Mouse (Mus musculus) hindbrain, embryonic 16.5 days (tissue): ENCODE data around the gene Wipf2. TPM values are rescaled to one million over a fixed set of nuclear protein-coding genes. Genes with fewer than 3 reads are reported as not detected.

Experiments
- ATAC-seq: fragments of 200-750 bp; cut with Nextera tagmentation; 2 replicates; pipeline ENCODE4 v1.8.0; 2017; ENCODE audit warnings: moderate TSS enrichment, moderate library complexity
- H3K27ac ChIP-seq: fragments of 300-500 bp; sonication (generic); 2 replicates; pipeline ENCODE4 v1.5.1; 2014; ENCODE audit warnings: low read depth, mild to moderate bottlenecking, control low read depth, low read length, moderate library complexity
- H3K27me3 ChIP-seq: fragments of 300-500 bp; sonication (generic); replicated peaks from 2 replicates; pipeline ENCODE4 v1.6.1; 2014; ENCODE audit warnings: low read length; ENCODE audit not compliant: control insufficient read depth, insufficient read depth
- H3K36me3 ChIP-seq: fragments of 300-500 bp; sonication (generic); 2 replicates; pipeline ENCODE4 v1.6.1; 2014; ENCODE audit warnings: mild to moderate bottlenecking, low read length, moderate library complexity, mixed read lengths; ENCODE audit not compliant: control insufficient read depth, insufficient read depth
- H3K4me1 ChIP-seq: fragments of 300-500 bp; sonication (generic); 2 replicates; pipeline ENCODE4 v1.6.1; 2014; ENCODE audit warnings: low read depth, low read length; ENCODE audit not compliant: control insufficient read depth, insufficient read depth
- H3K4me2 ChIP-seq: fragments of 300-500 bp; sonication (generic); 2 replicates; pipeline ENCODE4 v1.6.1; 2014; ENCODE audit warnings: mild to moderate bottlenecking, low read length, control low read depth, moderate library complexity
- H3K4me3 ChIP-seq: fragments of 300-500 bp; sonication (generic); 2 replicates; pipeline ENCODE4 v1.5.1; 2014; ENCODE audit warnings: mild to moderate bottlenecking, low read length, control low read depth, moderate library complexity
- H3K9ac ChIP-seq: fragments of 300-500 bp; sonication (generic); 2 replicates; pipeline ENCODE4 v1.6.1; 2014; ENCODE audit warnings: low read depth, mild to moderate bottlenecking, control low read depth, low read length, moderate library complexity
- H3K9me3 ChIP-seq: fragments of 300-500 bp; sonication (generic); 2 replicates; pipeline ENCODE4 v1.6.1; 2014; ENCODE audit warnings: mild to moderate bottlenecking, low read length, moderate library complexity; ENCODE audit not compliant: control insufficient read depth
- WGBS: fragments of 180-500 bp; shearing (Covaris S2); extraction: QIAGEN DNeasy Blood & Tissue Kit; methylation state at CpG from one replicate; pipeline ENCODE4 v1.1.7; 2014; 5-methylcytosine and 5-hydroxymethylcytosine counted together
- polyA plus RNA-seq: library from polyadenylated mRNA; unstranded; fragments of >200 nt; fragmentation: Nextera tagmentation; extraction: Ambion mirVana; gene quantifications from 2 replicates; pipeline ENCODE4 v1.2.1, GENCODE M21; 2015

Gene Wipf2
- polyA plus RNA-seq, 1 experiment from 2014 or later = 4.1 TPM

- Histone ChIP-seq H3K27ac (no peak overlapping the region), H3K4me2 (no peak overlapping the region; the same call in none of the 2 replicates), H3K4me3 (no peak overlapping the region), H3K9ac (no peak overlapping the region), H3K4me1 (peaks cover 10% of the 10 kb centered on the region), H3K9me3 (no peaks in the 10 kb centered on the region), H3K27me3 (no peaks in the 10 kb centered on the region), H3K36me3 (peaks cover 5% of the 10 kb centered on the region; the same call in 1 of the 2 replicates)
- no peak for ATAC-seq
- WGBS = 8% methylated on average over 19 of the region's 19 CpGs
Observed at GRCm38 (mm10) chr11:98849196-98849894, 14.1 kb upstream of the Wipf2 start.

- peaks cover 10% of the 10 kb centered on the region for H3K4me1 ChIP-seq
- H3K36me3 ChIP-seq = peaks cover 5% of the 10 kb centered on the region; the same call in 1 of the 2 replicates
- H3K4me2 ChIP-seq = peak overlapping the region; percentile 54
- no peaks in the 10 kb centered on the region for H3K27me3 ChIP-seq
- WGBS = 48% methylated on average over 26 of the region's 26 CpGs
- peak; percentile 70 for ATAC-seq
- H3K9ac ChIP-seq = peak overlapping the region; percentile 15
- H3K4me3 ChIP-seq = peak overlapping the region; percentile 25
- no peaks in the 10 kb centered on the region for H3K9me3 ChIP-seq
- 0 out of 2 replicates have a peak overlapping the region, but pooled peaks have one; percentile 24 for H3K27ac ChIP-seq
Observed at GRCm38 (mm10) chr11:98850100-98851093, 13.0 kb upstream of the Wipf2 start.

GRCm38 (mm10) chr11:98854116-98854515, 9.3 kb upstream of the Wipf2 start:
- Histone ChIP-seq H3K36me3 (no peaks in the 10 kb centered on the region), H3K9me3 (no peaks in the 10 kb centered on the region), H3K27ac (no peak overlapping the region), H3K4me2 (no peak overlapping the region), H3K27me3 (no peaks in the 10 kb centered on the region), H3K4me3 (no peak overlapping the region), H3K9ac (no peak overlapping the region), H3K4me1 (peaks cover 9% of the 10 kb centered on the region)
- WGBS = 91% methylated on average over 8 of the region's 8 CpGs
- ATAC-seq = no peak

GRCm38 (mm10) chr11:98854659-98855058, 8.8 kb upstream of the Wipf2 start:
- 94% methylated on average over 2 of the region's 2 CpGs for WGBS
- H3K4me2 ChIP-seq = no peak overlapping the region
- no peak overlapping the region for H3K9ac ChIP-seq
- no peak overlapping the region for H3K27ac ChIP-seq
- no peaks in the 10 kb centered on the region for H3K27me3 ChIP-seq
- H3K4me3 ChIP-seq = no peak overlapping the region
- ATAC-seq = no peak
- no peaks in the 10 kb centered on the region for H3K9me3 ChIP-seq
- peaks cover 4% of the 10 kb centered on the region; the same call in 1 of the 2 replicates for H3K4me1 ChIP-seq
- no peaks in the 10 kb centered on the region for H3K36me3 ChIP-seq

- H3K27ac ChIP-seq = no peak overlapping the region
- H3K9me3 ChIP-seq = no peaks in the 10 kb centered on the region
- peak; percentile 40; the same call in 1 of the 2 replicates for ATAC-seq
- H3K4me3 ChIP-seq = no peak overlapping the region
- H3K4me2 ChIP-seq = no peak overlapping the region
- H3K36me3 ChIP-seq = no peaks in the 10 kb centered on the region
- H3K4me1 ChIP-seq = peaks cover 3% of the 10 kb centered on the region; the same call in 1 of the 2 replicates
- no peak overlapping the region for H3K9ac ChIP-seq
- no peaks in the 10 kb centered on the region for H3K27me3 ChIP-seq
- 32% methylated on average over 14 of the region's 14 CpGs for WGBS
Observed at GRCm38 (mm10) chr11:98858759-98859731, 4.4 kb upstream of the Wipf2 start.

- peak; percentile 60 for ATAC-seq
- under 1% methylated on average over 38 of the region's 39 CpGs for WGBS
- peak overlapping the region; percentile 69 for H3K4me2 ChIP-seq
Observed at GRCm38 (mm10) chr11:98863751-98864429, 452 bp downstream of the Wipf2 start.

GRCm38 (mm10) chr11:98867293-98867692, 3.9 kb downstream of the Wipf2 start:
- H3K27ac ChIP-seq = 0 out of 2 replicates have a peak overlapping the region, but pooled peaks have one; percentile 55
- H3K36me3 ChIP-seq = 0 out of 2 replicates have a peak, but pooled peaks cover 2% of the 10 kb centered on the region
- peaks cover 5% of the 10 kb centered on the region; the same call in 1 of the 2 replicates for H3K4me1 ChIP-seq
- no peak overlapping the region for H3K4me2 ChIP-seq
- WGBS = 32% methylated on average over 12 of the region's 12 CpGs
- ATAC-seq = peak; percentile 60
- no peaks in the 10 kb centered on the region for H3K9me3 ChIP-seq
- no peak overlapping the region for H3K4me3 ChIP-seq
- no peak overlapping the region for H3K9ac ChIP-seq
- no peaks in the 10 kb centered on the region for H3K27me3 ChIP-seq

More at GRCm38 (mm10) chr11:98863751-98864429, 452 bp downstream of the Wipf2 start:
- peak overlapping the region; percentile 83 for H3K9ac ChIP-seq
- peak overlapping the region; percentile 68 for H3K4me3 ChIP-seq
- H3K36me3 ChIP-seq = 0 out of 2 replicates have a peak, but pooled peaks cover 2% of the 10 kb centered on the region
- H3K27ac ChIP-seq = peak overlapping the region; percentile 96
- no peaks in the 10 kb centered on the region for H3K27me3 ChIP-seq
- H3K9me3 ChIP-seq = no peaks in the 10 kb centered on the region
- H3K4me1 ChIP-seq = peaks cover 3% of the 10 kb centered on the region; the same call in 1 of the 2 replicates

- 94% methylated on average over 8 of the region's 8 CpGs for WGBS
- no peak for ATAC-seq
- Histone ChIP-seq H3K4me3 (no peak overlapping the region), H3K36me3 (0 out of 2 replicates have a peak, but pooled peaks cover 2% of the 10 kb centered on the region), H3K4me2 (no peak overlapping the region), H3K27ac (no peak overlapping the region), H3K27me3 (no peaks in the 10 kb centered on the region), H3K4me1 (peaks cover 2% of the 10 kb centered on the region; the same call in 1 of the 2 replicates), H3K9me3 (no peaks in the 10 kb centered on the region), H3K9ac (no peak overlapping the region)
Observed at GRCm38 (mm10) chr11:98869906-98870305, 6.5 kb downstream of the Wipf2 start.
